Mouse (Mus musculus) left cerebral cortex, adult 9 months (tissue): Measurements from ENCODE around the gene Urad.

ENCODE experiments used
- DNase-seq, 2 experiments: peaks; one replicate each; pipeline ENCODE4 v3.0.0; 2022; ENCODE audit warnings: low spot score in 2 of 2

The Urad gene

DNA sequence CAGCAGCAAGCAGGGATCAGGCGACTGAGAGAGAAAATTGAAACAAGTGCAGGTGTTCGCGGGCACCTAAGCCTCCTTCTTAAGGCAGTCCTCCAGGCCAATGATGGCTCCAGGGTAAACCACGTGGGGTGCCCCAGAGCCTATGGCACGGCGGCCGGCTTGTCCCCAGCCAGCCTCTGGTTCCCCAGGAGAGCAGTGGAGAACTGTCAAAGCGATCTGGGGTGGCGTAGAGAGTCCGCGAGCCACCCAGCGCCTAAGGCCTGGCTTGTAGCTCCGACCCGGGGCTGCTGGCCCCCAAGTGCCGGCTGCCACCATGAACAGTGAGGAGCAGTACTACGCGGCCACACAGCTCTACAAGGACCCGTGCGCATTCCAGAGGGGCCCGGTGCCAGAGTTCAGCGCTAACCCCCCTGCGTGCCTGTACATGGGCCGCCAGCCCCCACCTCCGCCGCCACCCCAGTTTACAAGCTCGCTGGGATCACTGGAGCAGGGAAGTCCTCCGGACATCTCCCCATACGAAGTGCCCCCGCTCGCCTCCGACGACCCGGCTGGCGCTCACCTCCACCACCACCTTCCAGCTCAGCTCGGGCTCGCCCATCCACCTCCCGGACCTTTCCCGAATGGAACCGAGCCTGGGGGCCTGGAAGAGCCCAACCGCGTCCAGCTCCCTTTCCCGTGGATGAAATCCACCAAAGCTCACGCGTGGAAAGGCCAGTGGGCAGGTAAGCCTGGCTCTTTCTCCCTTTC is 52.1 kb downstream of the Urad start, which contains the start of gene Pdx1:
TSS of gene Pdx1 (plus strand) at position 34 of the 747 bp plus-strand sequence.
- DNase-seq = no peak

DNA sequence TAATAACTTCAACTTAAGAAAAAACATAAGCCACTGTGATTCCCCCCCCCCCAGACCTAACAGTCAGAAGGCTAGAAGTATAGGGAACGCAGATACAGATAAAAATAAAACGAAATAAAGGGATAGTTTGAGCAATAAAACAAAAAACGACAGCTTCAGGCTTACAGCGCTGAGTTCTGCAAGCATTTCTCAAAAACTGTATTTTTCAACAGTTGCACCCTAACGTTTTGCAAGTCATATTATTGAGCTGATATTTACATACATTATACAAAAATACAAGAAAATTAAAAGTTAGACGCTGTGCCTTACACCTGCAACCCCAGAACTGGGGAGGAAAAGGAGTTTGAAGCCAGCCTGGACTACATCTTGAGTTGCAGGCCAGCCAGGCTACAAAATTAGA is 52.9 kb downstream of the Urad start:
- no peak for DNase-seq

DNA sequence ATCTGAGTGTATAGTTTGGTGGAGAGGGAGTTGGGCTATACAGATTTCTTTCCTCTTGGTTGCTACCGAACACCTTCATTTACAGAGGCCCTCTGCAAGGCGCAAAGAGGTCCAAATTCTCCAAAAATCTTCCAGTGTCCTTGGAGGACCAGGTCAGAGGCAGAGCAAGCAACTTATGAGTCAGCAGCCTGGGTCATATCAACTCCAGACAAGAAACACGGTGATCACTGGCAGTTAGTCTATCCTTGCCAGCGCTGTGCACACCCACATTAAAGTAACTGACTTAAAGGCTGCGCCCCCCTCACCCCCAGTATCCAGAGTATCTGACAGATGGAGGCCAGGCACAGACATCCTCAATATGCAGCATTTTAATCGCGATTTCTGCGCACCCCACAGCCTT is 53.5 kb downstream of the Urad start:
- DNase-seq = no peak

DNA sequence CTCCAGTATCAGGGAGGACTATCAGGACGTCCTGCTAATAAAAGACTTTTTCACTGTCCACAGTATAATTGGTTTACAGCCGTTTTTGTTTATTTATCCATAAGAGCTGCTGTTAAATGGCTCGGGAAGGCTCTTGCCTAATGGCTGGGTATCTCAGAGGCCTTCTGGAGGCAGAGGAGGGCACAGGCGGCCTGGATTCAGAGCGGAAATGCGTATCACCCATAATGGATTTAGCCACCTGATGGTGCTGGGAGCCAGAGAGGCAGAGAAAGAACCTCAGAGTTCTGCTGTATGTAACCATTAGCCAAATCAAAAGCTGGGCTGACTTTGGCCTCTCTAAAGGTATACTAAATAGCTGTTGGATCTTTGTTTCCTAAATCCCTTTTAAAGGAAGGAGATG is 54.8 kb downstream of the Urad start:
- no peak for DNase-seq
